Mouse (Mus musculus): ENCODE results near the gene Gtf2a2.

DNA sequence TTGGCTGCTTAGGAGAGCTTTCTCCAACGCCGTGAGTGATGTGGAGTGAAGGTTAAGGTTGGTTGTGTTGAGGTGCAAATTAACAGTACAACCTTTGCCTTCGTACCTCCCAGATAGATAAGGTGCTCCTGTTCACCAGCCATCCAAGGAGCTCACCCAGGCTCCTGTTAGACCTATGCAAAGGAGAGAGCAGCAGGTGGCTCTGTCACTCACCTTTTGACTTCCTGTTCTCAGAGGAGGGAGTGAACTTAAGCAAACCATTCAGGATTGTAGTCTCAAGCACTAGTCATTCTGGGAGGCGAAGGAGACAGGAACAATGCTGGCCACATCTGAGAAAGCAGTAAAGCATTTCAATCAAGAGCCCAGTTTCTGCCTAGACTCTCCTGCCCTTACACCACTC lies 24.3 kb downstream of the Gtf2a2 start:
- TF ChIP-seq GATA1 (IDR thresholded peaks at IDR 0.05; ENCODE audit: low read length): no peak
- no peak for TF ChIP-seq TAL1 (IDR thresholded peaks at IDR 0.05; ENCODE audit: low read length)
